Mouse (Mus musculus): ENCODE measurements around the gene Polr1e.
"Not testable (repeated sequence)": the region's sequence is repeated elsewhere in the genome, so short reads cannot be mapped to it uniquely, and the experiment has no call there.

The Polr1e gene

GRCm38 (mm10) chr4:45054862-45055261 lies 36.5 kb downstream of the Polr1e start:
- DNase-seq (ENCODE audit: extremely low read depth, low read depth): no peak

- no peak for DNase-seq (ENCODE audit: extremely low read depth, low read depth)
Measured at GRCm38 (mm10) chr4:45055451-45055850, 37.1 kb downstream of the Polr1e start.

GRCm38 (mm10) chr4:45063836-45064235 lies 45.5 kb downstream of the Polr1e start:
- not testable (repeated sequence) for DNase-seq (ENCODE audit: extremely low read depth, low read depth)

GRCm38 (mm10) chr4:45064577-45064976 lies 46.2 kb downstream of the Polr1e start:
- DNase-seq (ENCODE audit: extremely low read depth, low read depth): no peak

GRCm38 (mm10) chr4:45066036-45066730 lies 47.8 kb downstream of the Polr1e start:
- DNase-seq (ENCODE audit: extremely low read depth, low read depth): no peak

GRCm38 (mm10) chr4:45067742-45068141 lies 49.4 kb downstream of the Polr1e start:
- DNase-seq (ENCODE audit: extremely low read depth, low read depth): no peak

GRCm38 (mm10) chr4:45072261-45072973 lies 54.0 kb downstream of the Polr1e start:
- no peak for DNase-seq (ENCODE audit: extremely low read depth, low read depth)

- peak; percentile 54 for DNase-seq (ENCODE audit: extremely low read depth, low read depth)
Measured at GRCm38 (mm10) chr4:45073544-45073943, 55.2 kb downstream of the Polr1e start.

GRCm38 (mm10) chr4:45081041-45081440 lies 62.7 kb downstream of the Polr1e start:
- not testable (repeated sequence) for DNase-seq (ENCODE audit: extremely low read depth, low read depth)

GRCm38 (mm10) chr4:45082951-45083350 lies 64.6 kb downstream of the Polr1e start:
- no peak for DNase-seq (ENCODE audit: extremely low read depth, low read depth)

GRCm38 (mm10) chr4:45083487-45083886 lies 65.1 kb downstream of the Polr1e start:
- DNase-seq (ENCODE audit: extremely low read depth, low read depth): no peak

- DNase-seq (ENCODE audit: extremely low read depth, low read depth): peak; percentile 60
Measured at GRCm38 (mm10) chr4:45084021-45084894, 65.9 kb downstream of the Polr1e start, which contains the start of gene Fbxo10. Gene Fbxo10, minus strand, starts transcription at chr4:45084604.

- no peak for DNase-seq (ENCODE audit: extremely low read depth, low read depth)
Measured at GRCm38 (mm10) chr4:45084895-45085290, 66.5 kb downstream of the Polr1e start.
